Mouse (Mus musculus) intestine, embryonic 16.5 days (tissue): Measurements from ENCODE around the gene Prkca. TPM values are rescaled to one million over a fixed set of nuclear protein-coding genes. Genes with fewer than 3 reads are reported as not detected.

Source experiments
- ATAC-seq: fragments of 200-750 bp; cut with Nextera tagmentation; 2 replicates; pipeline ENCODE4 v1.8.0; 2017; ENCODE audit warnings: moderate TSS enrichment, moderate library complexity
- H3K27ac ChIP-seq: fragments of 300-500 bp; sonication (generic); 2 replicates; pipeline ENCODE4 v1.5.1; 2014; ENCODE audit warnings: mild to moderate bottlenecking, low read length
- H3K27me3 ChIP-seq: fragments of 300-500 bp; sonication (generic); replicated peaks from 2 replicates; pipeline ENCODE4 v1.6.1; 2014; ENCODE audit warnings: low read length, control low read depth, mixed read lengths; ENCODE audit not compliant: control insufficient read depth, insufficient read depth
- H3K36me3 ChIP-seq: fragments of 300-500 bp; sonication (generic); 2 replicates; pipeline ENCODE4 v1.6.1; 2014; ENCODE audit warnings: low read length, control low read depth; ENCODE audit not compliant: control insufficient read depth, insufficient read depth
- H3K4me1 ChIP-seq: fragments of 300-500 bp; sonication (generic); 2 replicates; pipeline ENCODE4 v1.6.1; 2014; ENCODE audit warnings: low read length, control low read depth, mixed read lengths; ENCODE audit not compliant: control insufficient read depth, insufficient read depth
- H3K4me2 ChIP-seq: fragments of 300-500 bp; sonication (generic); 2 replicates; pipeline ENCODE4 v1.6.1; 2014; ENCODE audit warnings: low read depth, low read length, control low read depth
- H3K4me3 ChIP-seq: fragments of 300-500 bp; sonication (generic); 2 replicates; pipeline ENCODE4 v1.5.1; 2014; ENCODE audit warnings: mild to moderate bottlenecking, low read length
- H3K9ac ChIP-seq: fragments of 300-500 bp; sonication (generic); 2 replicates; pipeline ENCODE4 v1.6.1; 2014; ENCODE audit warnings: low read depth, low read length
- H3K9me3 ChIP-seq: fragments of 300-500 bp; sonication (generic); 2 replicates; pipeline ENCODE4 v1.6.1; 2016; ENCODE audit warnings: low read length, control low read depth; ENCODE audit not compliant: control insufficient read depth
- WGBS: fragments of 180-500 bp; shearing (Covaris S2); extraction: QIAGEN DNeasy Blood & Tissue Kit; methylation state at CpG from one replicate; pipeline ENCODE4 v1.1.7; 2014; 5-methylcytosine and 5-hydroxymethylcytosine counted together
- polyA plus RNA-seq: library from polyadenylated mRNA; unstranded; fragments of >200 nt; fragmentation: Nextera tagmentation; extraction: Ambion mirVana; gene quantifications from 2 replicates; pipeline ENCODE4 v1.2.1, GENCODE M21; 2015

The Prkca gene
- polyA plus RNA-seq, 1 experiment from 2014 or later, result 20.3 TPM

DNA sequence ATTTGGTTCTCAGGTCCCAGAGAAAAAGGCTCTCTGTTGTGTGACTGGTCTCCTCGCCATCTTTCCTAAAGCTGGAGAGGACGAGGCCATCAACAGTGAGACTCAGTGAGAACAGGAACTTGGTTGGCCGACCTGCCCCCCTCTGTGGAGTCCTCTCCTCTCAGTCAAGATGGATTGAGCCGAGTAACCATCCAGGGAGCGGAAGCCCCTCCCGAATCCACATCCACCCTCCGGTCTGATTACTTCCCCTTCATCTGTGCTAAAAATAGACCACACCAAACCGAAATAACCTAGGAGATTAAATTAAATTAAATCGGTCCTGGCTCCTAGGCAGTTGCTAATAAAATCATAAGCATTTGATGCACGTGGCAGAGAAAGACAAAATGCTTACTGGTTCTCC lies 311.2 kb downstream of the Prkca start:
- peaks cover 6% of the 10 kb centered on the region; the same call in 1 of the 2 replicates for H3K4me1 ChIP-seq
- H3K27ac ChIP-seq, result no peak overlapping the region
- no peaks in the 10 kb centered on the region for H3K9me3 ChIP-seq
- no peak overlapping the region for H3K9ac ChIP-seq
- no peak overlapping the region for H3K4me3 ChIP-seq
- no peak overlapping the region for H3K4me2 ChIP-seq
- H3K27me3 ChIP-seq, result no peaks in the 10 kb centered on the region
- WGBS, result 64% methylated on average over 10 of the region's 10 CpGs
- ATAC-seq, result no peak
- no peaks in the 10 kb centered on the region for H3K36me3 ChIP-seq

DNA sequence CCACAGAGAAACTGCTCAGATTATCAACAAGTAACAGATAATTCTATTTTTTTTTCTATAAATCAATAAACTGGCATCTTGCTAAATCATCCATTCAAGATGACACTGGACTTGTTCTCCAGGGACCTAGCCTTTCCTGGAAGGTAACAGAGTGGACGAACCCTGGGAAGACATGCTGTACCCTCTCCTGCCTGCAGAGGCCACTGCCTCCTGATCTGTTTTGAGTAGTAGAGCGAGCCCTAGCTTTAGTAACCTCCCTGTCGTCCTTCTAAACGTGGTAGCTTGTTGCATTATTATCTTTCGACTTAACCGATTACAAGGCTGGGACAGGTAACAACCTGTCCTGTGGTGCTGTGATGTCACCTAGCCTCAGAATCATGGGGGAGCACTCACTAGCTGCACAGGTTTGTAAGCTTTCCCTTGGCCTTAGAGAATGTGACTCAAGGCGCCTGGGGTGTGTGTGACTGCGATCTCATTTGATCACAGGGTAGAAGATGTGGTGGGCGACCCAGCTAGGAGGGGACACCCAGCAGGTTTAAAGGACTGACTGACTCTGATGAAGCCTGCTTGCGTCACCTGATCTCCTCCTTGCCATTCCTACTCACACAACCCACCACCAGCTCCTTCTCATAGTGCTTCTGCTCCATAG lies 312.6 kb downstream of the Prkca start:
- Histone ChIP-seq H3K27ac (no peak overlapping the region), H3K4me3 (no peak overlapping the region), H3K36me3 (no peaks in the 10 kb centered on the region), H3K27me3 (no peaks in the 10 kb centered on the region), H3K9me3 (no peaks in the 10 kb centered on the region), H3K9ac (no peak overlapping the region), H3K4me2 (no peak overlapping the region), H3K4me1 (peaks cover 6% of the 10 kb centered on the region)
- WGBS, result 53% methylated on average over 10 of the region's 10 CpGs
- peak; percentile 42; the same call in 1 of the 2 replicates for ATAC-seq

DNA sequence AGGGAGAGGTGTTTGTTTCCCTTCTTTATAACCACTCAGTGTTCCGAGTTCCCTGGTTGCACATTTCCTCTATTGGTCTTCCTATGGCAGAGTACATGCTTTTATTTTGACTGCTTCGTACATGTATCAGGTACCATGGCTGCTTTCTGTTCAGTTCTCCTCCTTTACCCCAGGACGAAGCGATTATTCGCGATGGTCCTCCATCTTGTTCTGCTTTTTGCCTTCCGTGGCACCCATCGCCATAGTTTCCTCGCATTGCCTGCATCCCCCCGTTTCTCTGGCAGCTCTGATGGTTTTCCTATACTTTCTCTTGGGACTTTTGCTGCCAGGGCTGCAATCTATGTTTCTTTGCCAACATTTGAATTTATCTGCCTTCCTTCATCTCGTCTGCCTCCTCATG lies 314.4 kb downstream of the Prkca start:
- 91% methylated on average over 11 of the region's 11 CpGs for WGBS
- Histone ChIP-seq H3K4me2 (no peak overlapping the region), H3K27ac (no peak overlapping the region), H3K27me3 (no peaks in the 10 kb centered on the region), H3K36me3 (no peaks in the 10 kb centered on the region), H3K9me3 (no peaks in the 10 kb centered on the region), H3K4me3 (no peak overlapping the region), H3K9ac (no peak overlapping the region), H3K4me1 (peaks cover 5% of the 10 kb centered on the region)
- ATAC-seq, result no peak

DNA sequence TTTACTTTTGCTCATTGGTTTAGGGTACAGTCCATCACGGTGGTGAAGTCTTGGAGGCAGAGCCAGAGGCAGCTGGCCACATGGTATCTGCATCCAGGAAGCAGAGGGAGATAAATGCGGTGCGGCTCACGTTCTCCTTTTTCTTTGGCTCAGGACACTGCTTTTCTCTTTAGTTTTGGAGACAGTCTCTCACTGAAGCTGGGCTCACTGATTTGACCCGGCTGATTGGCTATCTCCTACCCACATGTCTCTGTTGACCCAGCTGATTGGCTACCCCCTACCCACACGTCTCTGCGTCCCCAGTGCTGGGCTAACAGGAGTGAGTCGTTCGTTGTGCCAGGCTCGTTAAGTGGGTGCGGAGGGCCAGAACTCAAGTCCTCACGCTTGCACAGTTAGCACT lies 315.3 kb downstream of the Prkca start:
- 54% methylated on average over 12 of the region's 12 CpGs for WGBS
- Histone ChIP-seq H3K9me3 (no peaks in the 10 kb centered on the region), H3K27me3 (no peaks in the 10 kb centered on the region), H3K4me2 (no peak overlapping the region), H3K4me1 (peaks cover 3% of the 10 kb centered on the region; the same call in 1 of the 2 replicates), H3K36me3 (no peaks in the 10 kb centered on the region), H3K27ac (no peak overlapping the region), H3K9ac (no peak overlapping the region), H3K4me3 (no peak overlapping the region)
- no peak for ATAC-seq

DNA sequence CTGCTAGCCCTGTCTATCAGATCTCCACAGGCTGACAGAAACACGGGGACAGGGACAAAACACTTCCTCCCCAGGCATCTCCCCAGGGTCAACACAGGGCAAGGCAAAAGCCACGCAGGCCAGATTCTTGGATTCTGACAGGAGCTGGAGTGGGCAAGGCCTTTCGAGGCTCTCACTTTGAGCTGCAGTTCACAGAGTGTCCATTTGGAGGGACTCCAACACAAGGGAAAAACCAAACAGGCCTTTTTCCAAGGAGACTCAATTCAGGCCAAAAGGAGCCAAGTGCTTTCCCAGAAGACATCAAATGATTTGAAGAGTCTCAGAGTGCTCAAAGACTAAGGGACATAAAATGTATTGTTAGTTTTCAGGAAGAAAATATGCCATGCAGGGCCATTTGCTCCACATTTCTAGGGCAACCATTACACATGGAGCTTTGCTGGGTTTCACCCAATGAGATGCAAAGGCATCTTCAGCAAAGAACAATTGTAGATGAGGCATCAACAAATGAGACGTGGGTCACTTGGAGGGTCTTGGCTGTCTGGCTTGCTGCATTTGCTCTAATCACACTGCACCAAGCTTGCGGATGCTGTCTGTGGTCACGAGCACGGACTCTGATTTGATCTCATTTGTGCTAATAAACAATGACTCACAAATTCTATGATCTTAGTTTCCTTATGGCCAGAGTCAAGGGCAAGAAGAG lies 317.9 kb downstream of the Prkca start:
- Histone ChIP-seq H3K9me3 (no peaks in the 10 kb centered on the region), H3K27me3 (no peaks in the 10 kb centered on the region), H3K4me3 (no peak overlapping the region), H3K4me1 (peaks cover 10% of the 10 kb centered on the region), H3K36me3 (no peaks in the 10 kb centered on the region), H3K27ac (no peak overlapping the region), H3K4me2 (no peak overlapping the region), H3K9ac (no peak overlapping the region)
- WGBS, result 58% methylated on average over 7 of the region's 7 CpGs
- no peak for ATAC-seq

DNA sequence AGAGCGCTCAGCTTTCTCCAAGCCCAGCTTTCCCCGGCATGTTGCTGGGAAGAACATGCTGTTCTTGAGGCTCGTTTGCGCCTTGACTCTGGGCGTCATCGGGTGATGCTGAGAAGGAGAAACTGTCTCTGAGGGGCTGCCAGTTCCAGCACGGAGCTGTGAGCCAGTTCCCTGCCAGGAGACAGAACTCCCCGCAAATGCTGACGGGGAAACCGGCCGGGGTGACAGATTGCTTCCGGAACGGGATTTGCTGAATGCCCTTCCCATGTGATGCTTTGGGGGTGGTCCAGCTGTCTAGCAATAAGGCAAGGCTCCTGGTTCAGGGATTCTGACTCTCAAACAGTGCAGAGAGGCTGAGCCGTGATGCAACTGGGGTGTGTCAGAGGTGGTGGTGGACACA lies 320.5 kb downstream of the Prkca start:
- Histone ChIP-seq H3K9ac (no peak overlapping the region), H3K27me3 (no peaks in the 10 kb centered on the region), H3K4me3 (no peak overlapping the region), H3K27ac (no peak overlapping the region), H3K4me1 (peaks cover 10% of the 10 kb centered on the region), H3K36me3 (no peaks in the 10 kb centered on the region), H3K9me3 (no peaks in the 10 kb centered on the region), H3K4me2 (no peak overlapping the region)
- WGBS, result 39% methylated on average over 14 of the region's 14 CpGs
- ATAC-seq, result no peak

DNA sequence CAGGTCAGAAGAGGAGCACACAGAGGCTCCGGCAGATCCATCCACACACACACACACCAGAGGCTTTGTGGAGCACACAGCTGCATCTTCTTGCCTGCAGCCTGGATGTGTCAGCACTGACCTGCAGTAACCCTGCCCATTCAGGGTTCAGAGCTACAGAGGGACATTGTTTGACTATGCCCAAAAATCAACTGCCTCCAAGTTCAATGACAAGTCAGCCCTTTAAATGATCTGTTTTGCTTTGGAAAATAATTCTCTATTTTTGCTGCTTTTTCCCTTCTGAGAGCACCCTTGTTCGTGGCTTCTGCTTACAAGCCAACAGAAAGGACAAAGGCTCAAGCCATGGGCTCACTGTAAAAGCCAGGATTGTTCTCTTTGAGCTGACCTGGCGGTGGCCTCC lies 322.8 kb downstream of the Prkca start:
- WGBS, result 73% methylated on average over 3 of the region's 3 CpGs
- H3K4me2 ChIP-seq, result no peak overlapping the region
- no peak overlapping the region for H3K4me3 ChIP-seq
- H3K36me3 ChIP-seq, result no peaks in the 10 kb centered on the region
- H3K27ac ChIP-seq, result no peak overlapping the region
- no peaks in the 10 kb centered on the region for H3K9me3 ChIP-seq
- 0 out of 2 replicates have a peak, but pooled peaks have one; percentile 52 for ATAC-seq
- peaks cover 7% of the 10 kb centered on the region for H3K4me1 ChIP-seq
- H3K27me3 ChIP-seq, result no peaks in the 10 kb centered on the region
- H3K9ac ChIP-seq, result no peak overlapping the region

DNA sequence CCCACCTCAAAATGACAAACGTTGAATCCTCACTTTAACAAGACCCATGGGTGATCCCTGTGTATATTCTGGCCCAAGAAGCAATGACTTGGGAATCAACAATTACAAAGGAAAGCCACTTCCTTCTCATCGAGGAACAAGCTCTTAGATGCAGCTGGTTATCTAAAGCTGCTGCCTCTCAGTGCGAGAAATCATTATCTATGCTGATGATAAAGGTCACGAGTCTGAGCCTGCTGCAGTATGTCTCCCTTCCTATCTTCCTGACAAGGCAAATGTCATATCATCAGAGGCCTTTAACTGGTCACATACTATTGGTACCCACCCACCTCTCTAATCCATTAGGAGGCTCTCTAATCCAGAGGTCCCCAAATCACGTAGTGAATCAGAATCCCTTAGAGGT lies 328.4 kb downstream of the Prkca start:
- H3K4me3 ChIP-seq, result no peak overlapping the region
- no peak for ATAC-seq
- WGBS, result 65% methylated on average over 5 of the region's 5 CpGs

DNA sequence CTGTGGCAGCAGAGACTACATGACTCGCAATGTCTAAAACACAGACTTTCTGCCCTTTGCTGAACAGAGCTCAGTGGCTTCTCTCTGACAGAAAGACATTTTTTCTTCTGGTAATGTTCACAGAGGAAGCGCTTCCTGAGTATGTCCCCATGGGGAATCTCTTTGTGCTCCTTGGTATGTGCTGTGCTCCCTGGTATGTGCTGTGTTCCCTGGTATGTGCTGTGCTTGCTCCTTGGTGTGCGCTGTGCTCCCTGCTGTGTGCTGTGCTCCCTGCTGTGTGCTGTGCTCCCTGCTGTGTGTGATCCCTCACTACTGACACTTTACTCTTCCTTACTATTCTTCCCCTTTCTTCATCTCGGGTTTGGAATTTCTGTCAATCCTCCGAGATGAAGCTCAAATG lies 330.3 kb downstream of the Prkca start:
- H3K27me3 ChIP-seq, result no peaks in the 10 kb centered on the region
- WGBS, result 65% methylated on average over 5 of the region's 5 CpGs
- ATAC-seq, result no peak
- H3K9ac ChIP-seq, result no peak overlapping the region
- H3K9me3 ChIP-seq, result no peaks in the 10 kb centered on the region
- no peak overlapping the region for H3K4me3 ChIP-seq
- no peaks in the 10 kb centered on the region for H3K4me1 ChIP-seq
- H3K36me3 ChIP-seq, result 0 out of 2 replicates have a peak, but pooled peaks cover 3% of the 10 kb centered on the region
- H3K4me2 ChIP-seq, result no peak overlapping the region
- H3K27ac ChIP-seq, result no peak overlapping the region

More for the DNA sequence above, 328.4 kb downstream of the Prkca start:
- Histone ChIP-seq H3K27ac (no peak overlapping the region), H3K9me3 (no peaks in the 10 kb centered on the region), H3K36me3 (0 out of 2 replicates have a peak, but pooled peaks cover 3% of the 10 kb centered on the region), H3K4me1 (no peaks in the 10 kb centered on the region), H3K4me2 (no peak overlapping the region), H3K9ac (no peak overlapping the region), H3K27me3 (no peaks in the 10 kb centered on the region)
